Mouse (Mus musculus): ENCODE results near the gene Kat5. TPM values are rescaled to one million over a fixed set of nuclear protein-coding genes. Genes with fewer than 3 reads are reported as not detected.

The Kat5 gene
- total RNA-seq, 2 experiments from 2014 or later, result 82.8 to 93.0 TPM

DNA sequence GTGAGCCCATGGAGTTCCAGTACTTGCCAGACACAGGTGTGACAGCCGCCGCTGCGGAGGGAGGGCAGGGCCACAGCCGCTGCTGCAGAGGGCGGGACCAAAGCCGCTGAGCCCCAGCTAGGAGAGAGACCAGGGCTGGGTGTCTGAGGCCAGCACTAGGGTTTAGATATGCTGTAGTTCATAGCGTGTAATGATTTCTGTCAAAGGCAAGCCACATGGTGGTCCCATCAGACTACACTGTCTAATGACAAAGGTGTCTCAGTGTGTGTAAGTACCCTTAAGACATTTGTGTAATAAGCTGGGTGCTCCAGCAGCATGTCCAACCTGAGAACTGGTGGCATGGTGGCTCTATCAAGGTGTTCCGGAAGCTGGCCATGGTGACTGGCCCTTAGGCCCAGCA lies 31.6 kb upstream of the Kat5 start:
- TF ChIP-seq CTCF (conservative IDR thresholded peaks at IDR 0.05), result no peak
- H3K27ac ChIP-seq, result no peak overlapping the region
- no peak overlapping the region for H3K4me3 ChIP-seq
- DNase-seq (ENCODE audit: low spot score in 2 of 2), result no peak

DNA sequence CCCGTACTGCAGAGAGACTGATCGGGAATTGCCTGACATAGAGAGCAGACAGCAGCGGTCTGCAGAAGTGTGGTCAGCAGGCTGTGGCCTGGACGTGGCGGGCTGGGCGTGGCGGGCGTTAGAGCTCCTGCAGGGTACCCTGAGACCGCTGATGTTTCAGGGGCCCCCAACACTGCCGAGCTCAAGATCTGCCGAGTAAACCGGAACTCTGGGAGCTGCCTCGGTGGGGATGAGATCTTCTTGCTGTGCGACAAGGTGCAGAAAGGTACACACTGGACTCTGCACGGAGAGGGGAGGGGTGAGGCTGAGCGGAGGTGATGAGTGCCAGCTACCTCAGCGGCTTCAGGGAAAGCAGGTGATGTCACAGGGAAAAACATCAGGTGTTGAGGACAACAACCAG lies 31.0 kb upstream of the Kat5 start:
- no peak overlapping the region for H3K27ac ChIP-seq
- no peak for TF ChIP-seq CTCF (conservative IDR thresholded peaks at IDR 0.05)
- no peak for DNase-seq (ENCODE audit: low spot score in 2 of 2)
- H3K4me3 ChIP-seq, result no peak overlapping the region

DNA sequence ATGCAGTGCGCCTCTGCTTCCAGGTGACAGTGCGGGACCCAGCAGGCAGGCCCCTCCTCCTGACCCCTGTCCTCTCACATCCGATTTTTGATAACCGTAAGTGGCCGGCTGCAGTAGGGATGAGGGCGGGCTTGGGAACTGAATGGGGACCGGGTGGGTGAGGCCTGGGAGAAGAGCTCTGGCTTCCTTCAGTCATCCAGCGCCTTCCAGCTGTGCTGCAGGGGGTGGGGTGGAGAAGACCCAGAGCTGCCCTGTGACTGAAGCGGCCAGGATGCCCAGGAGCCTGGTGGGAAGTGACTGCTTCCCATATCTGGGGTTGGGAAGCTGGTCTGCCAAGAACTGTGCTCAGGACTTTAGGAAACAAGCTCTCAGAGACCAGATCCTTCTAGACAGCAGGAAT lies 30.3 kb upstream of the Kat5 start:
- H3K4me3 ChIP-seq, result no peak overlapping the region
- no peak for DNase-seq (ENCODE audit: low spot score in 2 of 2)
- no peak for TF ChIP-seq CTCF (conservative IDR thresholded peaks at IDR 0.05)
- no peak overlapping the region for H3K27ac ChIP-seq

DNA sequence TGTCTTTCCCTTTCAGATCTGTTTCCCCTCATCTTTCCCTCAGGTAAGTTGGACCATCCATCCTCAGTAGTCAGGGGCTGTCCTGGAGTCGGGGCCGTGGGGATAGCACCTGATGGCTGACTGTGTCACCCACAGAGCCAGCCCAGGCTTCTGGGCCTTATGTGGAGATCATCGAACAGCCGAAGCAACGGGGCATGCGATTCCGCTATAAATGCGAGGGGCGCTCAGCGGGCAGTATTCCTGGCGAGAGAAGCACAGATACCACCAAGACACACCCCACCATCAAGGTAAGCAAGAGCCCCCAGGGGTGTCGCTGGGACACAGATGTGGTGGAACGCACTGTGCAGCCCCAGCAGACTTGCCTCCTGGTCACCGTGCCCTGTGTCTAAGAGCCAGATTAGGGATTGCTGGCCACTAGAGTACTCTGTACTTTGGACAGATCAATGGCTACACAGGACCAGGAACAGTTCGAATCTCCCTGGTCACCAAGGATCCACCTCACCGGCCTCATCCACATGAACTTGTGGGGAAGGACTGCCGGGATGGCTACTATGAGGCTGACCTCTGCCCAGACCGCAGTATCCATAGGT lies 28.5 kb upstream of the Kat5 start:
- Histone ChIP-seq H3K27ac (peak overlapping the region; percentile 97), H3K4me3 (peak overlapping the region; percentile 98)
- DNase-seq (ENCODE audit: low spot score in 2 of 2), result no peak
- TF ChIP-seq CTCF (conservative IDR thresholded peaks at IDR 0.05), result no peak

DNA sequence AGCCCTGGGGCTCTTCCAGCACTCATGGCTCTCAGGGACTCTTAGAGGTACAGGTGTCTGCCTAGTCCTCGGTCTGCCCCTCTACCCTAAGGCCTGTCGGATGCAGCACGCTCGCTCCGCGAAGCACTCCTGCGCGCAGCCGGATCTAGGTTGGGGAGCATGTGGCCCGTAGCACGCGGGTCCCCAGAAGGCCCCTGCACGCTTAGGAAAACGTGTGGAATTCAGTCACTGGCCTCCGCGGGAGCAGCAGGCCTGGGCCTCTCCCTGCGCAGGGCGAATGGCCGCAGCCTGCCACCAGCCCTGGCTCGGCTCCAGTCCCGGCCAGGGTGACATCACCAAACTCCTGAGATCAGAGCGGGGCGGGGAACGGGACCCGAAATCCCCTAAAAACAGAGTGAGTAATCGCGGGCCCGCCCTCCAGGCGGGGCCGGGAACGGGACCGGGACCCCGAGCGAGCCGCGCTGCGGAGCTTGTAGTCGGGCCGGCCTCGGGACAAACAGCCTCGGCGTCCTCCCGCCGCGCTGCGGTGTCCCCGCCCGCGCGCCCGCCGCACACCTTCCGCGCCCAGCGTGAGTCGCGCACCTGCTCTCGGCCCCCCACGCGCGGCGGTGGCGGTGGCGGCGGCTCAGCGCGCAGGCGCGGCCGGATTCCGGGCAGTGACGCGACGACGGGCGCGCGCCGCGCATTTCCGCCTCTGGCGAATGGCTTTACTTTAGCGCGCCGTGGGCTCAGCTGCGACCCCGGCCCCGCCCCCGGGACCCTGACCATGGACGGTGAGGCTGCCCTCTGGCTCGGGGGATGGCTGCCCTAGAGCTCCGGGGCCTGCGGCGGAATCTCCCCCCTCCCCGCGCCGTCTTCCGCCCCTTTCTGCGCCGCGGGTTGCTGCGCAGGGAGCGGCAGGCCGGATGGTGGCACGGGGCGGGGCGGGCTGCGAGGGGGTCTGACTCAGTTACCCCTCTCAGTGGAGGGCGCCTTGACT lies 27.3 kb upstream of the Kat5 start, which contains the start of gene Rela:
TSS of gene Rela (plus strand) at position 415 of the 979 bp plus-strand sequence.
- peak within 1 kb of the TSS; percentile 97 for H3K27ac ChIP-seq
- peak; percentile 80 to 88 for DNase-seq (ENCODE audit: low spot score in 2 of 2)
- no peak for TF ChIP-seq CTCF (conservative IDR thresholded peaks at IDR 0.05)
- H3K4me3 ChIP-seq, result peak within 1 kb of the TSS; percentile 98

DNA sequence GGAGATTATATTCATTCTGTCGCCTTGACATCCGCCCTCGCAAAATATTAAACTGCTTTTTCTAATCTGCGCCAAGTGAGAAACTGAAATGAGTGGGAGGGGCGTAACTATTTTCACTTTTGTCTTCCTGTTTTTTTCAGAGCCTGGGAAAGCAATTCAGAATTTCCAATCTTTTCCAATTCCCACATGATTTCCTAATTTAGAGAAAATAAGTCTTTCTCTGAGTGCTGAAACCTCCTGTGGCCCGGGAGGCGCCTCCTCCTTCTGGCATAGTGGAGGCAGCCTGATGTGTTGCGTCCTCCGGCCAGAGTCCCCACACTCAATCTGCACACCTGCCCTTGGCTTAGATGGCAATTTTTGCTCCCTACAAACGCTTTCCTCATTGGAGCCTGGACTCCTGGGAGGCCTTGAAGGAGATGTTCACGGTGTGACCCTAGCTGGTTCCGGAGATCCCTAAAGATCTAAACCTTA lies 26.6 kb upstream of the Kat5 start:
- peak overlapping the region; percentile 97 for H3K27ac ChIP-seq
- peak overlapping the region; percentile 98 for H3K4me3 ChIP-seq
- TF ChIP-seq CTCF (conservative IDR thresholded peaks at IDR 0.05), result no peak
- peak in 1 of 2 experiments; percentile 50 for DNase-seq (ENCODE audit: low spot score in 2 of 2)

DNA sequence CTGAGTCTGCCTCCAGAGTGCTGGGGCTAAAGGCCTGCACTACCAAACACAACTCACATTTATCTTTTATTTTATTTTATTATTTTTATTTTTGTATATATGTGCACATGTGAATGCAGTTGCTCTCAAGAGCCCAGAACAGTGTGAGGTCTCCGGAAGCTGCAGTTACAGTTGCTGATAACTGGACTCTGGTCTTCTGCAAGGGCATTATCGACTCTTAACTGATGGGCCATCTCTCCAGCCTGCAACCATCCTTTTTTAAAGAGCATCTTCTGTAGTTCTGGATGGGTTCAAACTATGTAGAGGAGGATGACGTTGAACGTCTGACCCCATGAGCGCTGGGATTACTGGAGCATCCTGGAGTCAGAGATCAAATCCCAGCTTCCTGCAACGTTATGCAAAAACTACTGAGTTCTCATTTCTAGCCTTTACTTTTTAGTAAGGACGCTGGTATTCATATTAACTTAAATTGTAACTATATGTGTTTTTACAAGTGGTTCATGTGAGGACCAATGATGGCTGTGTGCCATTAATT lies 26.1 kb upstream of the Kat5 start:
- no peak for DNase-seq (ENCODE audit: low spot score in 2 of 2)
- H3K27ac ChIP-seq, result peak overlapping the region; percentile 97
- no peak for TF ChIP-seq CTCF (conservative IDR thresholded peaks at IDR 0.05)
- no peak overlapping the region for H3K4me3 ChIP-seq

DNA sequence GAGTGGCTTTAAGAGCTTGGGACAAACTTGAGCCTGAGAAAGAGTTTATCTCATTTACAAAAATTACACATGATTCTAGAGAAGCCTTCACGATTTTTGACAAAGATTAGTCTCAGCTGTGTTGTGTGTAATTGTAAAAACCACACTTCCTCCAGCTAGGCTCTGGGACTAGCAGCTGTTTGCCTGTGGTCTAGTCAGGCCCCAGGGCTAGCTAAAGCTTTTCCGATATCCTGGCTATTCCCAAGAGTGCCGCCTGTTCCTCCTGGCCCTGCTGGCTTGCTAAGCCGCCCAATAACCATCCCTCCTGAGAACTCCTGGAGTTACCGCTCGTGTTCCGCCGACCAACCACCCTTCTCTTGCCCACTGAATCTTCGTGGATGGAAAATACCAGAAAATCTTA lies 22.1 kb upstream of the Kat5 start:
- TF ChIP-seq CTCF (conservative IDR thresholded peaks at IDR 0.05), result no peak
- H3K27ac ChIP-seq, result no peak overlapping the region
- DNase-seq (ENCODE audit: low spot score in 2 of 2), result no peak

DNA sequence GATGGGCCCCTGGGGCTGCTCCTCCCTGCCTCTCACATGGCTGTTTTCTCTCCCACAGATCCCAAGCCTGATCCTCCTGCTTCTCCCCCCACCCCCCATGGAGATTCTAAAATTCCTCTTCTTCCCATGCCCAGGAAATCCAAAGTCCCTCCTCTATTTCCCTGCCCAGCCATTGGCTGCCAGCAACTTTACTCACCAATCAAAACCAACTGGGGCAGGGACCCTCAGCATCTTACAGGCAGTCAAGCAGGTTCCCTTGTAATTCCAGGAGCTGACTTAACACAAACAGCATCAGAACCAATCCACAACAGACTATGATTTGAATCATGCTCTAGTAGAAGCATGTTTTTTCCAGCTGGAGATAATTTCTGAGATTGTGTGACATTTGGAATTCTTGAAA lies 19.9 kb upstream of the Kat5 start:
- Histone ChIP-seq H3K27ac (no peak overlapping the region), H3K4me3 (no peak overlapping the region)
- no peak for DNase-seq (ENCODE audit: low spot score in 2 of 2)
- no peak for TF ChIP-seq CTCF (conservative IDR thresholded peaks at IDR 0.05)

More for the DNA sequence above, 22.1 kb upstream of the Kat5 start:
- H3K4me3 ChIP-seq, result no peak overlapping the region

DNA sequence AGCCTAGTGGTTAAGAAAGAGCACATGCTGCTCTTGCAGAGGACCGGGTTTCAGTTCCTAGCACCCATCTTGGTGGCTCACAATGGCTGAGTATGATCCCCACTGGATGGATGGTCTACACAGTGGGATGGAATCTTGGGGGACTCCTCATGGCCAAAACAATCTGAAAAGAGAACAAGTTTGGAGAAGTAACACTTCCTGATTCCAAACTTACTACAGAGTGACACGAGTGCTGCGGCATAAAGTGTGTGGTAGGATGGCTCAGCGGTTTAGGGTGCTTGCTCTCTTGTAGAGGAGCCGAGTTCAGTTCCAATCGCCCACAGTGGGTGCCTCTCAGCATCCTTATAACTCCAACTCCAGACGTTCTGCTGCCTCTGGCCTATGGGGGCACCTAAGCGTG lies 15.3 kb upstream of the Kat5 start:
- no peak for TF ChIP-seq CTCF (conservative IDR thresholded peaks at IDR 0.05)
- no peak for DNase-seq (ENCODE audit: low spot score in 2 of 2)
- no peak overlapping the region for H3K27ac ChIP-seq

DNA sequence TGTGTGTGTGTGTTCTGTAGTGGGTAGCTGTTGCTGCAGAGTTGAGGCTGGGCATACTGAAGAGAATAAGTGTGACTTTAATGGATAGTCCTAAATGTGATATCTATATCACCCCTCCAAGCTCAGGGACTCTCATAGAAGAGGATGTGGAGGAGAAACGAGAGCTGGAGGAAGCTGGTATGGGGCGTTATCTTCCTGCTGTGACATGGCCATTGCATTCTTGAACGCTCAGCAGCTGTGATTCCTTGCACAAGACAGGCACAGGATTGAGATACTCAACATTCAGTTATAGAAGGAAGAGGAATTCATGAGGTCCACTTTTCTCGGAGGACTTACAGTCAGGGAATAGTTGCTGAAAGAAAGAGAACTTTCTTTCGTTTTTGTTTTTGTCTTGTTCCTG lies 11.8 kb upstream of the Kat5 start:
- no peak overlapping the region for H3K27ac ChIP-seq
- H3K4me3 ChIP-seq, result no peak overlapping the region
- DNase-seq (ENCODE audit: low spot score in 2 of 2), result no peak
- TF ChIP-seq CTCF (conservative IDR thresholded peaks at IDR 0.05), result no peak

More for the DNA sequence above, 15.3 kb upstream of the Kat5 start:
- no peak overlapping the region for H3K4me3 ChIP-seq

DNA sequence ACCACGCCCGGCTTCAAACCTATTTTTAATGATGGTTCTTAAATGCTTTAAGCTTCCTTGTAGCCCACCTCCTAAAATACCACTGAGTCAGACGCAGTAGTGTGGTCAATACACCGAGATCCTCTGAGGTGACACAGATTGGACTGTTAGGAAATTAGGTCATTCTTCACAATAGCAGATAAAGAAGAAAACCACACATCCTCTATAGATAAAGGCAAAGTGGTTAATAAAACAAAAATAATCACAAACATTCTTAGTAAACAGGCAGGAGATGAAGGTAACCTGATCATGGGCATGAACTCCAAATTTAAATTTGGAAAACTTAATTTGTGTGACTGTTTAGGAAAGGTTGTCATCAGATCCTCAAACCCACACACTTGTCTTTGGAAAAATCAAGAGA lies 10.0 kb upstream of the Kat5 start:
- no peak for DNase-seq (ENCODE audit: low spot score in 2 of 2)
- no peak overlapping the region for H3K27ac ChIP-seq
- no peak overlapping the region for H3K4me3 ChIP-seq
- no peak for TF ChIP-seq CTCF (conservative IDR thresholded peaks at IDR 0.05)

DNA sequence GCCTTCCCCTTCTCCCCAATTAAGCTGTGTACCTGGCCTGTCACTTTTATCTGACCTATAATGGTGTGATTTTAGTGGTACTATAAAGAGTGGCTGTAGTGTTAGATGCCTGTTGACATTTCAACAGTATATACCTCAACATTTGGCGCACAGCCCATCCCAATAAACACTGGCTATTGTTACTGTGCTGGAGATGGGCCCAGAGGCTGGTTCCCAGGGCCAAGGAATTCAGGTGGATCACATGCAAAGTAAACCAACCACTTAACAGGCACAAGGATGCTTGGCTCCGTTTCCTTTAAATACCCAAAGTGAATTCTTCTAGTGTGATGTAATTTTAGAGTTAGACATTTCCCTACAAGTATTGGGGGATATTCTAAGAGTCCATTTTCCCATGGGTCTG lies 4.9 kb upstream of the Kat5 start:
- Histone ChIP-seq H3K4me3 (no peak overlapping the region), H3K27ac (no peak overlapping the region)
- no peak for DNase-seq (ENCODE audit: low spot score in 2 of 2)
- no peak for TF ChIP-seq CTCF (conservative IDR thresholded peaks at IDR 0.05)
